Mouse (Mus musculus) CD4-positive helper T cell, adult 2 months (primary cell): Measurements from ENCODE around the gene 2210016L21Rik.

Experiments used
- DNase-seq: peaks from one replicate; pipeline ENCODE4 v3.0.0-alpha.2; 2012; ENCODE audit warnings: low read depth, missing footprints, low spot score

2210016L21Rik gene

DNA sequence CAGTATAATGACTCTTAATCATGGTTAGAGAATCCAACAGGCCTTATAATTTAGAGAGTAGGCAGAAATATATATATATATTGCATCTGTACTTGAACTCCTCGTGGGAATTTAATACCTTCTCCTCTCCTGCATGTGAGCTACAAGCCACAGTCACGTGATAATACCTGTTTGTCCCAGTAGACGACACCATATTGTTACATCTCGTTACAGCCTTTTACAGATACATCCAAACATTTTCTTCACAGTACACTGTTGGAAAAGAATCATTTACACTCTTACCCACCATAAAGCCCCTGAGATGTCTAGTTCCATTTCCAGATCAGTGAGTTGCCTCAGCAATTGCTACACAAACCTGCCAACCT, 790 bp downstream of the 2210016L21Rik start:
- no peak for DNase-seq

DNA sequence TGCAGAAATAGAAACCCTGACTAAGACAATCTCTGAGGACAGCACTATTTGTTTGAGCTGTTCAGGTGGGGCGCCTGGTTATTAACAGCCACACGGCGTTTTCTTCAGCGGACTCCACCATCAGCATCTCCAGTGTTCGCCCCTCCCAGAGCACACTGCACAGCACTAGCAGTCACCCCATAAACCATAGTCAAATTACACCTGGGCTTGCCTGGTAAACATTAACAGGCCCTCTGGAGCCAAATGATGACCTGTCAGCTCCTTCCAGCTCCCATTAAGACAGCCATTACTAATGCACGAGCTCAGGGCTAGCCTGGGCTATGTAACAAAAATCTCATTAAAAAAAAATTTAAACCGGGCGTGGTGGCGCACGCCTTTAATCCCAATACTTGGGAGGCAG, 3.1 kb downstream of the 2210016L21Rik start:
- DNase-seq = no peak

DNA sequence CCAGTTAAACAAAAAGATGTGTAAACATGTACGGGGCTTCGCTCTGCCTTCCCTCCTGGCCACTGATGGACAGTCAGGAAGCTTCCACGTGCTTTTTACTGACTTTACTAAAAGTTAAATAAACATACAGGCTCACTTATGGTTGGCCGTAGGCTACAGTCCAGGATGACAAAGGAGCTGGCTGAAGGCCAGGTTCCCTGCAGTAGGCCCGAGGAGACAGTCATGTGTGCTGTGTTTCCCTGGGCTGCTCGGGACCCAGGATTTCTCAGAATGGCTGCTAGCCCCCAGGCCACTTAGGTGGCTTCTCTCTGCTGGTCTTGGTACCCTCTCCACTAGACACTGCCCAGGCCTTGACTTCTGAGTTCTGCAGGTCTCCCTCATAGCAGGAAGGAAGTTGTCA, 6.9 kb downstream of the 2210016L21Rik start:
- DNase-seq = no peak

DNA sequence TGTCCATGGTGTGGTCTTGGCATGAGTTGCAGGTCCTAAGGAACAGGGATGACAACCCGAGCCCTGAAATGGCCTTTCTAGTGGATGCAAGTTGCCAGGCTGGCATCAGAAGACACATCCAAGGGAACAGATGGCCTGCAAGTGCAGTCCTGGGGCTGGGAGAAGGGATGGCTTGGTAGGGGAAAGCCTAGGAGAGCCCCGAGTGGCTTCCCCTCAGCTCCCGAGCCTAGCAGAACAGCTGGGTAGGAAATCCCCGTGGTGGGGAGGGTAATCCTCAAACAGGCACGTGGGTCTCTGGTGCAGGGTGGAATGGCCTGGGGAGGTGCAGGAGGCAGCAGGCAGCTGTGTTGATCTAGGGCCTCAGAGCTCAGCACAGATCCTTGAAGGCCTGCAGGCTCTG, 7.4 kb downstream of the 2210016L21Rik start:
- no peak for DNase-seq

DNA sequence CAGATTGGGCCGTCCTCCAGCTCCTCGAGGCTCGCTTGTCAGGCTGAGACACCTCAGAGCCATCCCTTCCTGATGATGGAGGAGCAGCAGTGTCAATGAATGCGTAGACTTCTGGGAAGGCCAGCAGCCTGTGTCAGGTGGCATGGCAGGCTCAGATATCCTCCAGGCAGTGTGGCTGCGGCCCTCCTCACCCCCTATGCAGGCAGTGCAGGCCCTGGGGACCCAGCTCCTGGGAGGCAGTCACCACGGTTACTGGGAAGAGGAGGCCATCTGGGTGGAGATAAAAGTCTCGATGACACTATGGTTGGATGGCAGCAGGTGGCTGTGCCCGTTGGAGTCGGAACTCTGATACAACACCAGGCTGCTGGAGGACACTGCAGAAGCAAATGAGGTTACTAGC, 7.9 kb downstream of the 2210016L21Rik start:
- DNase-seq = no peak

DNA sequence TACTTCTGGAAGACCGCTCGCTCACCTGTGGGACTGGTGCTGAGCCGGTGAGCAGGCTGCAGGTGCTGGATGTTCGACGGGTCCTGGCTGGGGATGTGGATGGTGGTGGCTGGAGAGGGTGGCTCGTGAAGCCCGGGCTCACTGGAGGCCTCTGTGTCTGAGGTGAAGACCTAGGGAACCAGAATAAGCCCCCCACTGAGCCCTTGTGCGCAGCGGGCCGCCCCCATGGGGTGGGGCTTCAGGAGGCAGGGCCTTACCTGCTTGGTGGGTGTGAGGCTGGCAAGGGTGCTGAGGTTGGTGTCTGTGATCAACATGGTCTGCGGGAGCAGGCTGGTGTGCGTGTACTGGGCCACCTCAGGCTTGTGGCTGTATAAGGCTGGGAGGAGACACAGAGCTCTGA, 8.7 kb downstream of the 2210016L21Rik start:
- no peak for DNase-seq

DNA sequence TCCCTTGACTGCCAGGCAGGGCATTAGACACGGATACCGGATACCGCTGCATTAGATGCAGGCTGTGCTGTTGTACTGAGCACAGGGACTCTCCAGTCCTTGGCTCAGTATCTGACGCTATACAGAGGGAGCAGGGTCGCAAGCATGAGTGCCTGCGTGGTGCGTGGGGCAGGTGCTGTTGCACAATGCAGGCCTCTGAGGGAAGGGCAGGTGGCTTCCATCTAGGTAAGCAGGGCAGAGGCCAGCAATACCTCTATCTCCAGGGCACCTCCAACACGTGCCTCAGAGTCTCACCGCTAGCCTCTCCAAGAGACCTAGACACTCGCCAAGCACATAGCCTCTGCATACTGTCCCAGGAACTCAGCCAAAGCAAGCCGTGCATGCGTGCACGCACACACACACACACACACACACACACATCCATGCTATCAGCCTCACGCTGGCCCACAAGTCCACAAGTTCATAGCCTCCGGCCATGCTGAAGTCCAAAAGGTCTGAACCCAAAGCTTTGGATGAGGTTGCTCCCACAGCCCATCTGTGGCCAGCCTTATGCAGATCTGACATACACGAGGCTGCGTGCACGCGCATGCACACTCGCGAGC, 9.4 kb downstream of the 2210016L21Rik start:
- no peak for DNase-seq

DNA sequence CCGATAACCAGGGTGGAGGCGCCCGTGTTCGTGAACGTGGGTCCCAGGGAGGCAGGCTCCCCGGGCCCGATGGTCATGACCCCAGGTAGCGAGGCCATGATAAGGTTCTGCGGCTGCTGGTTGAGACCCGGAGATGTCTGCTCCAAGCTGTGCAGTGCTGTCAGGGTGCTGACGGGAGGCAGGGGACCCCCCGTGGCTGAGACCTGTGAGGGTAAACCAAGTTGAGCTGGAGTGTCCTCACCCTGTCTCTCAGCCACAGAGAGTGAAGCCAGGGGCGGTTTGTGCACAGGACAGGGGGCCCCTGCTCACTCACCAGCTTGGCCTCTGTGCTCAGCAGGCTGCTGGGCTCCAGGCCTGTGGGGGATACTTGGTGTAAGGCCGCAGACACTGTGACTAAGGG, 11.4 kb downstream of the 2210016L21Rik start:
- no peak for DNase-seq

DNA sequence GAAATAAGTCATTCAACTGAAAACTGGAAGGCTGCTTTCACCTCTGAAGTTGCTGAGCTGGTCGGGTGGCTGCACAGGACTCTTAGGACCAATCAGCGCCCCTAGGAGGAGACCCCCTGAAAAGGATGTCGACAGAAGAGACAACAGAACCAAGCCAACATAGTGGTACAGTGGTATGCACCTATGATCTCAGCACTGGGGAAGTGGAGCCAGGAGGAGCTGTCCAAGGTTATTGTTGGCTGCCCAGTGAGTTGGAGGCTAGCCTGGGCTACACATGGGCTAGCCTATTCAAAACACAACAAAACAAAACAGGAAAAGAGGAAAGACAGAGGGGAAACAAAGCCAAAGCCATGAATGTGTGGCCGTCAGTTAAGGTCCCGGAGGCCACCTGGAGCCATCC, 16.1 kb downstream of the 2210016L21Rik start:
- DNase-seq = no peak

DNA sequence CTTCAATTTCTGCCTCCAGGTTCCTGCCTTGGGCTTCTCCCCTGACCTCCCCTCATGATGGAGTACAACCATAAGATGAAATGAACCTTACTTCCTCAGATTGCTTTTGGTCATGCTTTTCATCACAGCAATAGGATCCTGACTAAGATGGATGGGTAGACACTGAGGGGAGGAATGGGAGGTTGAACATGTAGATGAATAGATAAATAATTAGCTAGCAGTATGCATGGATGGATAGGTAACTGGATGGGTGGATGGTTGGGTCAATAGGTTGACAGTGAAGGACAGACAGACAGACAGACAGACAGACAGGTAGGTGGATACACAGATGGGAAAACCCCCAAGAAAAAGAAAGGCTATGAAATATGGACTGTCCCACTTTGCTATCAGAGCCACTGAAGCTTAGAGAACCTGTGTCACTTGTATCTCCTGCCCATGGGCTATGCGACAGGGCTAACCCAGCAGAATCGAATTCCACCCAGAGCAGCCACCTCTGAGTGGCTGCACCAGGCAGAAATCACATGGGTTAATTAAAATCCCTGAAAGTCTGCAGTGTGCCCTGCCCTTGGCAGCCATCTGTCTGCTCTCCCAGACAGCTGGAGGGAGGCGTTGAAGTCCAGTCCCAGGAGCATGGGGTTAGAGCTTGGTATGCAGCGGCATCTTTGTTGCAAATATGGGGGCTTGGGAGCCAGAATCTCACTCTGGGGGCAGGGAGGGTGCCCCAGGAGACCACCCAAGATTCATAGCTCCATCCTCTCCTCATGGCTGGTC, 19.8 kb downstream of the 2210016L21Rik start:
- DNase-seq = no peak

DNA sequence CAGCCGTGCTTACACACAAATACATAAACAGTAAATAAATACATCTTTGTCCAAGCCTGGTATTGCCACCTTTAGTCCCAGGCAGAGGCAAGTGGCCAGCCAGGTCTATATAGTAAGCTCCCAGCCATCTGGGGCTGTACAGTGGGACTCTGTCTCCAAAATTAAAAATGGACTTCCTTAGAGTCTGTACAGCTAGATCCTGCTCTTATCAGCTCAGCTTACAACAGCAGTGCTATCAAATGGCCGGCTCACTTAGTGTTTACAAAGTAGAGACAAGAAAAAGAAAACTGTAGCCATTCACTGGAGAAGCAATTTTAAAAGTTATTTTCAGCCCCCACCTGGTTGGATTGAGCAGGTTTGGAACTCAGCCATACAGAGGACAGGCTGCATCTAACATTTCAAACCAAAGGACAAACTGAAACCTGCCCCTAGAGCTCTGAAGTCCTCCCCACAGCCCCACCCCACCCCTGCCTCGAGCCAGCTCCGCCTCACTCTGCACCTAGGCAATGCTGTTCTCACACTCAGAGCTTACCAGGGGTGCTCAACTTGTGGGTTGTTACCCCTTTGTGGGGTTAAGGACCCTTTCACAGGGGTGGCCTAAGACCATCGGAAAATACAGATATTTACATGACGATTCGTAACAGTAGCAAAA, 22.5 kb downstream of the 2210016L21Rik start:
- DNase-seq = no peak

DNA sequence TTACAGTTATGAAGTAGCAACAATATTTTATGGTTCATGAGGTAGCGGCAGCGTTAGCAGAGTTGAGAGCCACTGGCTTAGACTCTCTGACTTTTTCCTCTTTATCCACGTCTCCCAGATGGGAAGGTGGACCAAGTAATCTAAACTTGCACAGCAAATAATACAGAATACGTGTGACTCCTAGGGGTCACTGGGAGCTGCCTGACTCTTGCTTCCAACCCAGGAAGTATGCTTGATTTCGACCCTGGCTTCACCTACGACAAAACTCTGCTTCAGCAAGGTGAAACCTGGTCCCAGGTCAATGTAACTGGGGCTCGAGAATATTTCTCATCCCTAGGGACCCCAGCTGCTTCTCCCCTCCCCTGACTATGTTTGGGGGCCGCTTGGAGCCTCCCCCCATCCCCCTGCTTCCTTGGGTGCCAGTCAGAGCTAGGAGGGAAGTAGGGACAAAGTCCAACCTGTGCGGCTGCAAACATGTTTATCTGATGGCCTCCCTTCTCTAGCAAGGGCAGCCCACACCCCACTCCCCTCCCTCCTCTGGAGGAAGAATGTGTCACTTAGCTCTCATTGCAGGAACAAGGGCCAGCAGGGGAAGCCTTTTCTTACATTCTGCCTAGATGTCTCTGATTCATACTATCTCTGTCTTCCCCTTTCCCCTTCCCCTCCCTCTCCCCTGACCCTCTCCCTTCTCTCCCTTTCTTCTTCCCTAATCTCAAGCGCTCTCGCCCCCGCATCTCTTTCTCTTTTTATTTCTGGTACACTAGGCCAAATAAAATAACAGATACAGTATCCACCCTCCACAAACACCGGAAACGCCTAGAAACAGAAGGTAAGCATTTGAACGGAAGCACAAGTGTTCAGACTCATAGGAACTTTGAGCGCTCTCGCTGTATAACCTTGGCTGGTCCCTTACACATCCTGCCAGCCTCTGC, 23.3 kb downstream of the 2210016L21Rik start:
- DNase-seq = peak; percentile 17

DNA sequence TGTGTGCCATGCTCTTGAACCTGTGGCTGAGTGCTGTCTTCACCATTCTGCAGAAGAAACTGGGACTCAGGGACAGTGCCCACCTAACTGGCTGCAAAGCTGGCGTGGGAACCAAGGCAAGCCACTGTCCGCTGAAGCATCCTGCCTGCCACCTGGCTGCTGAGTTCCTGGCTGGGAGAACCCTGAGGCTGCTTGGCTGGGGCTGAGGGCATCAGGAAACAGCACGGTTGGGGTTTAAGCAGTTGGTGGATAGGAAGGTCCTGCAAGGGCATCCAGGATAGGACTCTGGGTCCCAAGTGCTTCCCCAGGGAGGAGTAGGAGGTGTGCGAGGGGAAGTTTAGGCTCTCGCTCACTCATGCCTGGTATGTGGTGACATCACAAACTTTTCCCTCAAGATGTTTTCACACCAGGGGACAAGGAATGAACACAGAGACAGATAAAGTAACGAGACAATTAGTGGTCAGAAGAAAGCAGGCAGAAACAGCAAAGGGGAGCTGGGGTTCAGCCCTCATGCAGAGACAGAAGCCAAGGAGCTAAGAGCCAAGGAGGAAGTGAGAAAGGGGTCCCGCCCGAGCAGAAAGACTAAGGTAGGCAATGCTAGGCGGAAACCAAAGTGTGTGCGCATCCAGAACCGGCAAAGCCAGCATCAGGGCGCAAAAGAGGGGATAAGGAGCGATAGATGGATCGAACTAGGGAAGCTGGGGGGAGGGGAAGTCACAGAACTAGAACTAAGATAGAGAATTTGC, 25.7 kb downstream of the 2210016L21Rik start:
- DNase-seq = no peak

DNA sequence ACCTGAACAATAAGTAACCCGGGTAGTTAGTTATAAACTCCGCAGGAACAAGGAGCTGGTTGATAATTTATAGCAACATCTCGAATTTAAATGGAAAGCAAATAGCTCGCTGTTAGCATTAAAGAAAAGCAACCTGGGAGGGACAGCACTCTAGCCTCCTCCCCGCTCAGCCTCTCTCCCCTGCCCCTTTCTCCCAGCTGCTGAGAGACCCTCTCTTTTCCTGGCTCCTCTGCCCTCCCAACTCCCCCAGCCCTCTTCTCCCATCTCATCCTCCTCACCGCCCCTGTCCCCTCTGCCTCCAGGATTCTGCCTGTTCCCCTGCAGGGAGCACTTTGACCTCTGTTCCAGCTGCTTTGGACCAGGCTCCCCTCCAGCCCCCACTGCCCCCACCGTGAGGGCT, 26.7 kb downstream of the 2210016L21Rik start:
- no peak for DNase-seq

DNA sequence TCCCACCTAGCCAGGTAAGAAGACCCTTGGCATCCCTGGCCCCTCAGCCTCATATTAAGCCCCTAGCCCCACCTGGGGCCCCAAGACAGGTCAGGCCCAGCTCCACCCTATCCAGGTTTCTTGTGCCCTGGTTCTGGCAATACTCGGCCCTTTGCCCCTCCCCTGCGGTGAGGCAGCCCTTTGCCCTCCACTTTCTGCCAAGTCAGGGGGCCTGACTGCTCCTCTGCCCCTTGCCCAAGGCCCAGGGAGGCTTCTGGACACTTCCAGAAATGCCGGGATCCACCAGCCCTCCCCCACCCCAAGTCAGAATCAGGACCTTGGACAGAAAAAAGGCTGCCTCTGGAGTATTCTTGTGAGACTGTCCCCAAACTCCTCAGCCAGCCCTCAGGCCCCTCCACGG, 27.1 kb downstream of the 2210016L21Rik start:
- DNase-seq = no peak

DNA sequence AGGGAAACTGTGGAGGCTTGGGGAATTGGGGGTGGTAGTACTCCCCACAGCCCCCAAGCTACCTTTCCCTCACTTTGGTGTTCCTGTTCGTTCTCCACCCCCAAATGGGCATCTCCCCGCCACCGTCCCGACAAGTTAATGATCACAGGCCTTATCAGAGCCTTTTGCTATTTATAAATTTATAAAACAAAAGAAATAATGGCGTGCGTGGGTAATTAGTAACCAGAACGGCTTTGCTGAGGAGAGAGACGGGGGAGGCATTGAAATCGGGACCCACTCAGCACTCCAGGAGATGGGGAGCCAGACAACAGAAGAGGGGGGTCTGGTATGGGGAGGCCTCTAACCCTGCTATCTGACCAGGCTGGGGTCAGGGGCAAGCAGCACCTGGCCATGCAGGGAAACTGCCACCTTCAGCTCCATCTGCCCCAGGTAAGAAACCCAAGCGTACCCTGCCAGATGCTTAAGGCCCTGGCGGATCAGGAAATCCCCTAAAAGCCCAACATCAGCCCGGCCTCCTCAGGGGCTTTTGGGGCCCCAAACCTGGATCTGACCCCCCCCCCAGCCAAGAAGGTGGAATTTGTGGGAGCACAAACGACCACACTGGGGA, 27.8 kb downstream of the 2210016L21Rik start:
- DNase-seq = no peak

DNA sequence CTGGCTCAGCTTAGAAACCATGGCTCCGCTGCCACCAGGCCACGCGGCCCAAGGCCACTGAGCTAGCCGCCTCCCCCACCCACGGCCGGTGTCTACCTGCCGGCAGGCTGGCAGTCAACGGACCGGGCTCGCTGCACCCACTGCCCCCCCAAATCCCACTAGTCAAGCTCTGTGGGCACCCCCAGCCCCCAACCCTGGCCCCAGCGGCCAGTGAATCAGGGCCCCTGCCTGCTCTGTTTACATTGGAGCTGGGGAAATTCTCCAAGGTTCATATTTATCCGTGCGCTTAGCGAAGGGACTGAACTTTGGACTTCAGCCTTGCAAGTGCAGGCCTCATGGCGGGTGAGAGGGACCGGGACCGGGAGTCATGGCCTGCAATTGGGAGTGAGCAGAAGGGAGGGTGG, 28.9 kb downstream of the 2210016L21Rik start, which contains the start of gene Hnf1a:
Gene Hnf1a, minus strand, starts transcription at position 271 of the 404 bp plus-strand sequence.
- DNase-seq = no peak

DNA sequence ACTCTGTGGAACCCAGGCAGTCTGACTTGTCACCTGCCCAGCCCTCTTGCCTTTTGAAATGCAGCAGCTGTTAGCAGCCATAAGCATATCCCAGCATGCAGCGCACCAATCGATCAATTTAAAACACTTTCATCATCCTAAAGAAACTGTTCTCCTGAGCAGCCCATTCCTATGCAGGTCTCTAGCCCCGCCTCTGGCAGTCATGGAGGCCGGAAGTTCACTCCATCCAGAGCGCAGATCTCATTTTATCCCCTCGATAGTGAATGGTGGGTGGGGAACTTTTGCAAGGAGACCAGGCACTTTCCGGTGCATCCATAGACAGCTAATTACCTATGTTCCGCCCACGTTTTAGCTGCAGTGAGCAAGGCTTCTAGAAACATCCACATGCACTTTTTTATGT, 30.2 kb downstream of the 2210016L21Rik start:
- DNase-seq = no peak

DNA sequence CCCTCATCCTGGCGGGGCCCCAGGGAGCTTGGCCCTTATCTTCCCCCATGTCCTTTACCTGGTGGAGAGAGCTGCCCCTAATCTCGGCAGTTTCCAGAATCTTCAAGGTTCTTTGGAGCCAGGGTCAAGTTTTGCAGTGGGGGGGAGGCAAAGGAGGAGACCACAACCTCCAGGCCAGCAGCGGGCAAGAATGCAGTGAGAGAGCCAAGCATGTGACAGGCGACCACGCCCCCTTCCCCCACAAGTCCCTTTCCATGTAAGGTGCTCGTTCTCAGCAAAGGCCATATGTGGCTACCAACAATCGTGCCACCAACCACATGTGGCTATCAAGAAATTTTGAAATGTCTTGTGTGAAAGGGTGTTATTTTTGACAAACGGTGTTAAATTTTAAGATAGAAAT, 31.2 kb downstream of the 2210016L21Rik start:
- DNase-seq = no peak

DNA sequence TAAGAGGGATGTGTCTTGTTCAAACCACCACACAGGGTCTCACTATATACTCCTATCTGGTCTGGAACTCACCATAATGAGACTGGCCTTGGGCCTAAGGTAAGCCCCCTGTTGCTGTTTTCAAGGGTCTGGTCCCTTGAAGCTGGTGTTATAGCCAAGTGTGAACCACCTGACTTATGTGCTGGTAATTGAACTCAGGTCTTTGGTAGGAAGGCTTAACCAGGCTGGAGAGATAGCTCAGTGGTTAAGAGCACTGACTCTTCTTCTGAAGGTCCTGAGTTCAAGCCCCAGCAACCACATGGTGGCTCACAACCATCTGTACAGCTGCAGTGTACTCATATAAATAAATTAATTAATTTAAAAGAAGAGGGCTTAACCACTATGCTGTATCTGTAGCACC, 35.0 kb downstream of the 2210016L21Rik start:
- DNase-seq = no peak

DNA sequence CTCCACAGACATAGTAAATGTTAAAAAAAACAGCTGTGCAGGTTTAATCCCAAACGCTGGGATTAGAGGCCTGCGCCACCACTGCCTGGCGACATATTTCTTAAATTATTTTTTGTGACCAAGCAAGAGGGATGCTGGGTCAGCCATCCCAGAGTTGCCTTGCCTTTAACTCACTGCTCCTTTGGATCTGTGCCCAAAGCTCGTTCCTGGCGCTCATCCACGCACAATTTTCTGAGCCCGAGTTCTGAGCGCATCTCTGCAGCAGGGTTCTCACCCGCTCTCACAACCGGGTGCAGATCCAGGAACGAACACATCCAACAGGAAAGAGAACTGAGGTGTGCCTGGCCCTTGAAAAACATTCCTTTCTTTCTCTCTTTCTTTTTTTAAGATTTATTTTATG, 36.5 kb downstream of the 2210016L21Rik start:
- no peak for DNase-seq
